Mouse (Mus musculus) adrenal gland, adult 18-20 months (tissue): ENCODE results near the gene Mpv17l2. TPM values are rescaled to one million over a fixed set of nuclear protein-coding genes. Genes with fewer than 3 reads are reported as not detected.

ENCODE experiments used
- DNase-seq, 2 experiments: peaks; one replicate each; pipeline ENCODE4 v3.0.0; 2021 to 2022; ENCODE audit warnings: low spot score in 2 of 2
- total RNA-seq, 2 experiments: library from RNA; stranded (reverse); gene quantifications; 1 replicate in 1 of 2; 2 replicates in 1 of 2; pipeline ENCODE4 v1.2.3; 2021

Mpv17l2 gene
- total RNA-seq, 2 experiments from 2014 or later = 94.9 to 120 TPM

DNA sequence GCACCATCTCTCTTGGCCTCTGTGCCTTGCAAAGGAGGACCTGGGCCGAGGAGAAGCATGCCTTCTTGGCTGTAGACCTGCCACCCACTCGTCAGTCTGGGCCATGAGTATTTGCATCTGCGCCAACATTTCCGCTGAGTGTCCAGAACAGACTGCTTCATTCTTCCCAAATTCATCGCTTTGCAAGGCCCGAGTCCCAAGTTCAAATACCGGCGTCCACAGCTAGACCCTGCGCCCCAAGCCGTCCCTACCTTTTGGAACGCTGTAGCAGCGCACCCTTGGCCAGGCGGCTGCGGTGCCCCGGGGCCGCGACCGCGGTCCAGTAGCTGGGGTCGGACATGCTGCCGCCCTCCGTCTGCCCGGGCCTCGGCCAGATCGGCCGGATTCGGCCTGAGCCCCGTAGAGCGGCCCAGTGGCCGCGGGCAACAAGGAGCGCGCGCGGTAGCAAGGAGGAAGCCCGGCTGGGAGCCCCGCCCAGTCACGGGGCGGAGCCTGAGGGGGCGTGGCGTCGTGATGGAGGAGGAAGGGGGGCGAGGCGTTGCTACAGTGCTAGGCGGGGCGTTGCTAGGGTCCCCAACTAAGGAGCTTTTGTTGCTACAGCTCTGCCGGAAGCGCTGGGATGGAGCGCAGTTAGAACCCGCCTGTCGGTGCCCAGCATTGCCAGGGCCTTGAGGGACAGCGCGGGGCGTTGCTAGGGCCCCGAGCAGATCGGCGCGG is 31.4 kb upstream of the Mpv17l2 start:
- peak; percentile 99 for DNase-seq

DNA sequence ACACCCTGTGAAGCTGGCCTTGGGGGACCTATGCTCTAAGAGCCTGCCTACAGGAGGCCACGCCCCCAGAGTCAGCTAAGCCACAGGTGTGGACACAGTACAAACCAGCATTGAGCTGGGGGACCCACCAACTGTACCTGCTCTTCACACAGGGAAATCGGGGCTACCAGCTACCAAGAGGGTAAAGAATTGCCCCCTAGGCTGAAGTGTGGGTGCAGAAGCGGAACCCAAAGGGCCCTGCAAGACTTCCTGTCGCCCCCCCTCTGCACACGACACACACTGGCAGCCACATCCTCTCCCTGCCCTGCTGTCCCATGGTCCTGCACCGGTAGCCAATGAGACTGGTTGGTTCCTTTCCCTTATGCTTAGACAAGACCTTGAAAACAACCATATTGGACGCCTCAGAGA is 30.6 kb upstream of the Mpv17l2 start:
- no peak for DNase-seq

DNA sequence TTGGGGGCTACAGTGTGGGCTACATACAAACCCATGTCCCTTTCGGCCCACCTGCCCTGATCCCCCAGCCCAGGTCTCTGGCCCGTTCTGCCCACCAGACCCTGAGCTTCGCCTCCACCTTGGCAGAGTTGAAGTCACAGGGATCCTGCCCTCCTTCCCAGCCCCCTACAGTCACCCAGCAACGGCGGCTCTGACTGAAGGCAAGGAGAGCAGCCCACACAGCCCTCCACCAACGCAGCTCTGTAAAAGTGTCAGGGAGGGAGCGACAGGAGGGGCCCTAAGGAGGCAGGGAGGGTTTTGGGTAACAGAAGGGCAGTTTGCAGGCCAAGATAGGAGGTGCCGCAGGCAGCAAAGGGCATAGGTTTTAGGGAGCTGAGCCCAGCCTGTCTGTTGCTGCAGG is 30.1 kb upstream of the Mpv17l2 start:
- no peak for DNase-seq

- DNase-seq = no peak
These were observed 28.3 kb upstream of the Mpv17l2 start for GRCm38 (mm10) chr8:70789046-70789445.

DNA sequence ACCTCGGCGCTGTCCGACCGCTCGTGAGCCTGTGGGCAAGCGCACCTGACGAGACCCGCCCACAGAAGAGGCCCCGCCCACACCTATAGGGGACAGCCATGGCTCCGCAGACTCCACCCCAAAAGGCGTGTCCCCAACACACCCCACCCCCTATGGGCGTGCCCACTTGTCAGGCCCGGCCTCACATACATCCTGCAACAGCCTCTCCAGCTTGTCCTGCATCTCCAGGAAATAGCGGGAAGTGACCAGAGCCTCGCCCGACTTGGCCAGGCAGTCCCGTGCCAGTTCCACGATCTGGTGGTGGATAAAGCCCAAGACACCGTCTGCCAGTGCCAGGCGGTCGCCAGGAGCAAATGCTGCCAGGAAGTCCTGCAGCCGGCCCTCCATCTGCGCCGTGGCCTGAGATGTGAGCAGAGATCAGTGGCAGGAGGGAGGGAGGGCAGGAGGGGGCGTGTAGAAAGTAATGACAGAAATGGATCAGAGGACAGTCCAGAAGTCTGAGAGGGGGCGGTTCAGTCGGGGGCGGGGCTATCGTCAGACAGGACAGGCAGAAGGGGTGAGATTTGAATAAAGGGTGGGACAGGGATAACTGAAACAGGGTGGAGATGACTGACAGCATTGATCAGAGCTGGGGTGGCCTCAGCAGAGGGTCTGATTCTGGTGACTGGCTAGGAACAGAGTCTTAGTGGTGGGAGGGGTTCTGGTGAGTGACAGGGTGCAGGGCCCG is 27.4 kb upstream of the Mpv17l2 start:
- DNase-seq = no peak

GRCm38 (mm10) chr8:70787051-70787445 is 26.3 kb upstream of the Mpv17l2 start:
- no peak for DNase-seq

DNA sequence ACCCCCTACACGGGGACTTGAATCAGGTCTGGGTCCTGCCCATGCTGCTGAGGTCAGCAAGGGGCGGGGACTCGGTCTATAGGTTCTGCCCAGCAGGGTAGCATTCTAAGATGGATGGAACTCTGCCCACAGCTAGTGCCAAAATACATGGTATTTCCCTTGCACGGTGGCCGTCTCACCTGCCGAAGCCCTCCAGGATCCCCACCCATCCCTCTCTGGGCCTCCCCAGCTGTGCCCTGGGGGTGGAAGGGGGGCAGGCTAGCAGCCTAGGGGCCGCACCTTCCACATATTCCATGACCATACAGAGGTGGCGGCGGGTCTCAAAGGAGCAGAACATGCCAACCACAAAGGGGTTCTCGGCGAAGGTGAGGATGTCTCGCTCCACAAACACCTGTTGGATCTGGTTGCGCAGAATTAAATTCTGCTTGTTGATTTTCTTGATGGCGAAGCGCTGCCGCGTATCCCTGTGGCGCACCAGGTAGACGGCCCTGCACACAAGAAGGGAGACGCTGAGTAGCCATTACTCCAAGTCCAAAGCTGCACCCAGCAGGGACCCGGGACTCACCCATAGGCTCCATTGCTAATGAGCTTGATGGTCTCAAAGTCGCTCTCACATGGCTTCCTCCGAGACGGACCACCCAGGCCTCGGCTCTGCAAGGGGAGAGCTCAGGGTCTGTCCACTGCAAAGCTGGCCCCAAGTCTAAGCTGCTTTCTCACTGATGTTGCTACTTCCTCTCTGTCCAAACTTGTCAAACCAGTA is 25.7 kb upstream of the Mpv17l2 start:
- DNase-seq = no peak

DNA sequence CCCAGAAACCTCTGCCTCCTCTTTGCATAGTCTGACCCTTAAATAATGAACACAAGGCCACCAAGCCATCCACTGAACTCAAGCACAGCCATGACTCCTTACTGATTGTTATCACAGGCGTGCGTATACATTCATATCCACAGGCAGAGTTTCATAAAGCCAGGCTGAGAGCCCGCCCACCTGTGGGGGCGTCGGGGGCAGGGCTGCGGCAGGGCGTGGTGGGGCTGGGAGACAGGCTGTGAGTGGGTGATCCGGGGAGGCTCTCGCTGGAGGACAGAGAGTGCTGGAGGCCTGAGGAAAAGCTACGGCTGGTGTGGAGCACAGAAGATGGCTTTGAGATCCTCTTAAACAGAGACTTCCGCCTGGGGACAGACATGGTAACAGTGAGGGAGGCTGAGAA is 19.3 kb upstream of the Mpv17l2 start:
- DNase-seq = no peak

DNA sequence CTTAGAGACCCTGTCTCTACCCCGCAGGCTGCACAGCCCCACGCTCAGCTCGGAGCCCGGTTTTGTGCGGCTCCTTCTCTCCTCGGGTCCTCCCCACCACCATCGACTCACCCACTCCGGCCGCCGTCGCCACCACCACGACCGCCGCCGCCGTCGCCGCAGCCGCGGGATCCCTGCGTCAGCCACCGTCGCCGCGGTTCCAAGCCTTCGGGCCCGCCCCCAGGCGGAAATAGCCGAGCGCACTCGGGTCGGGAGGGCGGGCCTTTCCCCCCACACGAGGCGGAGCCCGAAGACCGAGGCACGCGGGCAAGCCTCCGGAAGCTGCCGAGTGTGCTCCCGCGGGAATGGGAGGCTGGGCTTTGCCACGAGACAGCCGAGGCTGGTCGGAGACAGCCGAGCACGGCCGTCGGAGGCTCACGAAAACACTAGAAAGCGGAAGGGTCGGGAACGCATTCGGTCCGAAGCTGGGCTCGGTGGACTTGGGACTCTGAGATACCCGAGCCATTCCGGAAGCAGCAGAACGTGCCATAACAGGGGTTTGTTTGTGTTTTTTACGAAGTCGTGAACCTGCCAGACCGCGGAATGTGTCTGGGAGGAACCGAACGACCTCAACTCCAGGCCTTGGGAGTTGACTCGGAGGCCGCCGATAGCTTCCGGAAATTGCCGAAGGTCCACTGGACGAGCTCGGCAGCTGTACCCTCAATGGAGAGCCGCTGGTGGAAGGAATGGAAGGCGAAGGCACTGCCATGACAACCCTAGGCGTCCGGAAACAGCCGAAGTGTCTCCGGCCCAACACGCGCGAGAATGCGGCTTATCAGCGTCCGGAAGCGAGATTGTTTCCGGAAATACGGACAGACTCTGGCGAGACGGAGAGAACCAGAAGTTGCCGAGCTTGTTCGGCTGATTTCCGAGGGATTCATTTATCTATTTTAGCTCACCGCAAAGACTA is 16.0 kb upstream of the Mpv17l2 start, which contains the start of gene Pik3r2:
Gene Pik3r2 (minus strand): TSS at position 218 of the 949 bp plus-strand sequence.
- DNase-seq = peak; percentile 99

- no peak for DNase-seq
These were observed 15.2 kb upstream of the Mpv17l2 start for GRCm38 (mm10) chr8:70775851-70776495.

GRCm38 (mm10) chr8:70775227-70775626 is 14.5 kb upstream of the Mpv17l2 start:
- DNase-seq = no peak

DNA sequence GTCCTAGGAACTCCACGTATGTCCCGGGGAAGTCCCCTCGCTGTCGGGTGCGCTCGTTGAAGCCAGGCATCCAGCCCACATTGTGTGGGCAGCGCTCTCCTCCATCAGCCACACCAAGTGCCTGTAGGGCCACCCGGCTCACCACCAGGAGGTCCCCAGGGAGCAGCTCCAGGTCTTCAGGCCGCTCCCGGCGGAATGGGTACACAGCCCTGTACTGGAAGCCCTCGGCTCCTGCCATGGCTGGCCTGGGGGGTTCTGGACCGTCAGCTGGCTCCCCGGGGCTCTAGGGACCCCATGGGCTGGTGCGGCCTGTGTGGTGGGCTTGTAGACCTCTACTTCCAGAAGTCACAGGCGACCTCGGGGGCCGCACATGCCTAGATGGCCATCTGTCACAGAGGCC is 14.0 kb upstream of the Mpv17l2 start:
- DNase-seq = no peak

DNA sequence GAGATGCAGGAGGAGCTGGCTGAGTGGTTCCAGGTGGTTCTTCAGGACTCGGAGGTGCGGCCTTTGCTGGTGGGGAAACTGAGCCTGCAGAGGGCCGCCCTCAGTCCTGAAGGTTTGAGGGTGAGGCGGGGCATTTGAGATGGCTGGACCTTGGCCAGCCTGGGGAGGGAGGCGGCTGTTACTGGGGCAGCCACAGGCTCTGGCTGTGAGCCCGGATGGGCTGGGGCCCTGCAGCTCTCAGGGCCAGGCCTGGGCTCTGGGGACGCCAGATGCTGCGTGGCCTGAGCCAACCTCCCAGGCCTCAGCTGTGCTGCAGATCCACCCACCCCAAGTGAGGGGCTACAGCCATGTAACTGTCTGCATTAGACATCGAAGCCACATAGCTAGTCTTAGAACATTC is 13.1 kb upstream of the Mpv17l2 start:
- peak; percentile 60 to 68 for DNase-seq

GRCm38 (mm10) chr8:70773410-70773809 is 12.7 kb upstream of the Mpv17l2 start:
- no peak for DNase-seq

DNA sequence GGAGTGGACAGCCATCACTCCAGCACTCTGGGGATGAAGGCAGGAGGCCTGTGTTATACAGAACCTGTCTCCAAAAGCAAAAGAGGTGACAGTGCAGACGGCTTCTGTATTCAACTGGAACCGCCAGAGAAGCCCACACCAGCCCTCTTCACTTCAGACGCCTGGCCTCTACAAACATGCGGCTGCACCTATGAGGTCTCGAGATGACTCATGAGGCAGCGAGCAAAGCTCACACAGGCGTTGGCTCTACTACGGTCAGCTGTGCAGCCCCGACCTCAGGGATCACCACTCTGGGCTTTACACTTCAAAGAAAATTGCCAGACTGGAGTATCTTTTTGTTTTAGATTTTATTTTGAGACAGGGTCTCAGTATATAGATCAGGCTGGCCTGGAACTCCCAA is 12.1 kb upstream of the Mpv17l2 start:
- DNase-seq = no peak

DNA sequence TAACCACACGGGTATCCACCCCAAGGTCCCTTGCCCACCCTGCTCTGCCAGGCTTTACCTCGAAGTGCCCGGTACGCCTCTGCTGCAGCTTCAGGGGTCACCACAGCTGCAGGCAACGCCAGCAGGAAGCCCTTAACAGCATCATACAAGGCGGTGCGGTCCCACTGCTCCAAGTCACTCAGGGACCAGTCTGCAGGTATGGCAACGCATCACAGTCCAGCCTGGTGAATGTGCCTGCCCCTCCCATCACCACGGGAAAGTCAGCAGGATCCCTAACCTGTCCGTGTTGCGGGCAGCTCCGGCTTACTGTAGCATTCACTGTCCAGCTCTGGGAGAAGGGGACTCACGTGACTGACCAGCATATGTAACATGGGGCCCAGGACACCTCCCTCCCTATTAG is 11.3 kb upstream of the Mpv17l2 start:
- no peak for DNase-seq

- no peak for DNase-seq
These were observed 10.5 kb upstream of the Mpv17l2 start for GRCm38 (mm10) chr8:70771217-70771616.

GRCm38 (mm10) chr8:70770748-70771147 is 10.0 kb upstream of the Mpv17l2 start:
- no peak for DNase-seq

GRCm38 (mm10) chr8:70769858-70770257 is 9.1 kb upstream of the Mpv17l2 start:
- DNase-seq = no peak

GRCm38 (mm10) chr8:70769359-70769758 is 8.6 kb upstream of the Mpv17l2 start:
- peak; percentile 96 to 98 for DNase-seq
